Mouse (Mus musculus) c-Kit-positive CD71-negative TER-119-negative erythroid progenitor cells, embryonic 14.5 days (primary cell): ENCODE measurements around the gene Cyp3a13.
"Not testable (repeated sequence)": the region's sequence is repeated elsewhere in the genome, so short reads cannot be mapped to it uniquely, and the experiment has no call there.

ENCODE experiments used
- DNase-seq: peaks from one replicate; pipeline ENCODE4 v3.0.0-alpha.2; 2013; ENCODE audit warnings: low read depth

The Cyp3a13 gene

GRCm38 (mm10) chr5:137872381-137872702 lies 49.1 kb downstream of the Cyp3a13 start:
- DNase-seq, result not testable (repeated sequence)

DNA sequence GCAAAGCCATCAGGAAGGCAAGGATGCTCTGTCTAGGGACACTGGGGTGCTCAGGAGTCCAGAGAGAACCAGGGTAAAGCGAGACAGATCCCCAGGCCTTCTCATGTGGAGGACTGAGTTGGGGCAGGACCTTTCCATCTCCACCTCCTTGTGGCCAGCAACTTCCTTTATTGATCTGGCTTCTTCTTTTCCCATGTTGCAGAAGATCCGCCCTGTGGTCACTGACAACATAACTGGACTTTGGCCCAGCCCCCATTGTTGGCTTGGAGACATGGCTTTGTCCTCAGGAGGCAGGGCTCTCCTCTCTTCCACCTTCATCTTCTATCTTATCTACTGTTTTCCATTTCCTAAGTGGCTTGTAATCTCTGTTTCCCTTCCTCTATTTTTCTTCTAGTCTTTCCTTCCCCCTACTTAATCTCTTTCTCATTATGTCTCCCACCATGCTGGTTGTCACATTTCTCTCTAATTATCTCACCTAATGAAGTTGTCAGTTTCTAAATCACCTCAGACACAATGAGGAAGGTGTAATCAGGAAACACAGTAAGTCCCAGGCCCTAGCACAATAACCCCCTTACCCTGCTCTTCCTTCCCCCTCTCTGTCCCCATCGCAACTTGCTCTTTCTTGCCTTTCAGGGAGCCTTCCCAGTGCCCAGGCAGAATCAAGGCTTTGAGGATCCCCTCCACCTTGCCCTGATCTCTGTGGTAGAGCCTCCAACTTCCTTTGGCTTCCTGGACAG lies 49.6 kb downstream of the Cyp3a13 start, which contains the start of gene Pilrb2:
Gene Pilrb2, minus strand, starts transcription at position 172 of the 737 bp plus-strand sequence.
- not testable (repeated sequence) for DNase-seq

GRCm38 (mm10) chr5:137868600-137868999 lies 52.8 kb downstream of the Cyp3a13 start:
- DNase-seq, result not testable (repeated sequence)

DNA sequence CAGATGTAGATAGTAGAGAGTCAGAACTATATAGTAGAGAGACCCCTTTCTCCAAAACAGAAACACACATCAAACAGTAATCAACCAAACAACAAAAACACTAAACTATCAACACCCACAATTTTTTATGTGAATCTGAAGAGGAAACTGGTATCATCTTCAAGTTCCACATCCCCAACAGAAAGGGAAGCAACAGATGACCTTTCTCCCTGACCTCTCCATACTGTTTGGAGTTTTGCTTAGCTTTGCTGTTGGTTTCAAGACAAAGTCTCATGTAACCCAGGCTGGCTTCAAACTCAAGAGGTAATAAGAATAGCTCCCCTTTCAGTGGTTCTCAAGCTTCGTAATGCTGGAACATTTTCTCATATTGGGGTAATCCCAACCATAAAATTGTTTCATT lies 57.4 kb downstream of the Cyp3a13 start:
- not testable (repeated sequence) for DNase-seq

DNA sequence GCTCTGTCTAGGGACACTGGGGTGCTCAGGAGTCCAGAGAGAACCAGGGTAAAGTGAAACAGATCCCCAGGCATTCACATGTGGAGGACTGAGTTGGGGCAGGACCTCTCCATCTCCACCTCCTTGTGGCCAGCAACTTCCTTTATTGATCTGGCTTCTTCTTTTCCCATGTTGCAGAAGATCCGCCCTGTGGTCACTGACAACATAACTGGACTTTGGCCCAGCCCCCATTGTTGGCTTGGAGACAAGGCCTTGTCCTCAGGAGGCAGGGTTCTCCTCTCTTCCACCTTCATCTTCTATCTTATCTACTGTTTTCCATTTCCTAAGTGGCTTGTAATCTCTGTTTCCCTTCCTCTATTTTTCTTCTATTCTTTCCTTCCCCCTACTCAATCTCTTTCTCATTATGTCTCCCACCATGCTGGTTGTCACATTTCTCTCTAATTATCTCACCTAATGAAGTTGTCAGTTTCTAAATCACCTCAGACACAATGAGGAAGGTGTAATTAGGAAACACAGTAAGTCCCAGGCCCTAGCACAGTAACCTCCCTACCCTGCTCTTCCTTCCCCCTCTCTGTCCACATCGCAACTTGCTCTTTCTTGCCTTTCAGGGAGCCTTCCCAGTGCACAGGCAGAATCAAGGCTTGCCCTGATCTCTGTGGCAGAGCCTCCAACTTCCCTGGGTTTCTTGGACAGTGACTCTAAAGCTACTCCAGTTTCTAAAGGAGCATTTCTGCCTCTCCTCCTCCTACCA lies 63.3 kb downstream of the Cyp3a13 start, which contains the start of gene Pilrb1:
Gene Pilrb1, minus strand, starts transcription at position 147 of the 751 bp plus-strand sequence.
- not testable (repeated sequence) for DNase-seq

DNA sequence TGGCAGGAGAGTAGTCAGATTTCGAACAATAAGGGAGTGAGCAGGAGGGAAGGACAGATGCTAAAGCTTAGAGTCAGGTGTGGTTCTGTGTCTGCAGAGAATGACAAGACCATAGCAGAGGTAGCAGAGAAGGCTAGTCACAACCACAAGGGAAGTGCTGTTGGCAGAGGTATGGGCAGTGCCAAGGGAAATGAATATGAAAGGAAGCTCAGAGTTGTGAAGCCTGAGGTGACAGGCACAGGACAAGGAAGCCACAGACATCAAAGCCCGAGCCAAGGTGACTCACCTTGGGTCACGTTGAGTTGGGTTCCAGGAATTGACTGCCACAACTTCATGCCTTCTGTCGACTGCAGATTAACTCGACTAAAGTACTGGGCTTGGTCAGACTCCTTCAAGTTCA lies 64.5 kb downstream of the Cyp3a13 start:
- DNase-seq, result not testable (repeated sequence)

GRCm38 (mm10) chr5:137854907-137855306 lies 66.5 kb downstream of the Cyp3a13 start:
- not testable (repeated sequence) for DNase-seq

DNA sequence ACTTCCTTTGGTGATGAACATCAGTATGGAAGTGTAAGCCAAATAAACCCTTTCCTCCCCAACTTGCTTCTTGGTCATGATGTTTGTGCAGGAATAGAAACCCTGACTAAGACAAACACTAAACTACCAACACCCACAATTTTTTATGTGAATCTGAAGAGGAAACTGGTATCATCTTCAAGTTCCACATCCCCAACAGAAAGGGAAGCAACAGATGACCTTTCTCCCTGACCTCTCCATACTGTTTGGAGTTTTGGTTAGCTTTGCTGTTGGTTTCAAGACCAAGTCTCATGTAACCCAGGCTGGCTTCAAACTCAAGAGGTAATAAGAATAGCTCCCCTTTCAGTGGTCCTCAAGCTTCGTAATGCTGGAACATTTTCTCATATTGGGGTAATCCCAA lies 71.1 kb downstream of the Cyp3a13 start:
- not testable (repeated sequence) for DNase-seq
